18 mouse cellular contexts compared by ENCODE assay signal in the genomic region with DNA sequence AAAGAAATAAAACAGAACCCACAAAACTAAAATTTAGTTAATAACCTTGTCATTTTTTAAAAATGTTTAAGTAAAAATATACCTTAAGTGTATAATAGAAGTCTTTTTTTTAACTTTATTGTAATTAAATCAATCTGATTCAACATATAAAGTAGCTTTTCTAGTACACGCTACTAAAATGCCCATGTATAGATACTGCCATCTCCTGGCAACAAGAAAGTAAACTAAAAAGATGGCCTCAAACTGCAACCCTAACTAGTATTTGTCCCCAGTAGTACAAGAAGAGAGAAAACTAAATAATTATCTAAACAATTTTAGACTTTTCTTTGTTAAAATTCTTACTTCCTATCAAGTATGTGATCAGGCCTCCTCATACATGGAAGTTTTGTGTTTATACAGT. TPM values are rescaled to one million over a fixed set of nuclear protein-coding genes. Genes with fewer than 3 reads are reported as not detected.
DNase-seq lines count a peak whose midpoint lies in the region; ATAC-seq and TF ChIP-seq lines count a peak whose summit lies in the region.
"Had no signal": no experiment of that assay in that cellular context is flagged by ENCODE, and none has a peak within 500 bp of the region (broad histone marks: within the 10 kb centered on the region; RNA-seq: fewer than 3 reads in every experiment).

No protein-coding gene starts in this region.

- no peak overlapping the region for H3K4me2 ChIP-seq in hindbrain, embryonic 14.5 days (replicated peaks)
- H3K4me2 ChIP-seq in hindbrain, embryonic 16.5 days (ENCODE audit: low read length), result no peak overlapping the region
- no peak overlapping the region for H3K4me2 ChIP-seq in midbrain, embryonic 14.5 days (ENCODE audit: low read length)
- no peak overlapping the region for H3K4me2 ChIP-seq in midbrain, embryonic 13.5 days (replicated peaks)
- H3K4me2 ChIP-seq in kidney, embryonic 14.5 days (replicated peaks; ENCODE audit: low read depth, low read length), result no peak overlapping the region
- H3K4me2 ChIP-seq: embryonic facial prominence, embryonic 13.5 days; forebrain, embryonic 15.5 days; heart, embryonic 12.5 days; hindbrain, embryonic 13.5 days; kidney, embryonic 15.5 days; liver, embryonic 13.5 days had no signal

- no peak overlapping the region for H3K27ac ChIP-seq in hindbrain, embryonic 14.5 days
- H3K27ac ChIP-seq in hindbrain, embryonic 16.5 days (ENCODE audit: low read depth, low read length), result no peak overlapping the region
- no peak overlapping the region for H3K27ac ChIP-seq in midbrain, embryonic 14.5 days (replicated peaks; ENCODE audit: low read depth, low read length)
- H3K27ac ChIP-seq in midbrain, embryonic 13.5 days, result no peak overlapping the region
- no peak overlapping the region for H3K27ac ChIP-seq in kidney, embryonic 14.5 days (ENCODE audit: low read depth, low read length)
- H3K27ac ChIP-seq: embryonic facial prominence, embryonic 13.5 days; forebrain, embryonic 15.5 days; hindbrain, embryonic 13.5 days; kidney, embryonic 15.5 days; liver, embryonic 13.5 days; macrophage had no signal

- no peaks in the 10 kb centered on the region for H3K9me3 ChIP-seq in hindbrain, embryonic 14.5 days (ENCODE audit: control insufficient read depth, low read length)
- H3K9me3 ChIP-seq in hindbrain, embryonic 16.5 days (ENCODE audit: control insufficient read depth, low read length), result no peaks in the 10 kb centered on the region
- no peaks in the 10 kb centered on the region for H3K9me3 ChIP-seq in midbrain, embryonic 14.5 days (ENCODE audit: control insufficient read depth, low read length)
- H3K9me3 ChIP-seq in midbrain, embryonic 13.5 days, result no peaks in the 10 kb centered on the region
- no peaks in the 10 kb centered on the region for H3K9me3 ChIP-seq in kidney, embryonic 14.5 days (ENCODE audit: control insufficient read depth, low read length)
- H3K9me3 ChIP-seq: embryonic facial prominence, embryonic 13.5 days; forebrain, embryonic 15.5 days; heart, embryonic 12.5 days; hindbrain, embryonic 13.5 days; kidney, embryonic 15.5 days; liver, embryonic 13.5 days had no signal

- DNase-seq in hindbrain, embryonic 14.5 days (ENCODE audit: low spot score), result peak; percentile 44
- peak; percentile 53 for DNase-seq in midbrain, embryonic 14.5 days
- peak; percentile 51 for DNase-seq in brain, embryonic 14.5 days (ENCODE audit: low read depth)
- no peak for DNase-seq in heart, postnatal 25 days (ENCODE audit: low spot score)
- DNase-seq: adrenal gland, postnatal 10 days; cerebellum, postnatal 25 days; liver, embryonic 13.5 days; thymus, adult 18-20 months had no signal

- intact Hi-C loops in heart, postnatal 25 days (cut with DNase I), result loop anchor here (2.0 kb wide), 1 partner anchor 45 kb away; no protein-coding TSS in a partner anchor

- H3K9ac ChIP-seq in hindbrain, embryonic 14.5 days, result no peak overlapping the region
- H3K9ac ChIP-seq in hindbrain, embryonic 16.5 days (ENCODE audit: low read depth, low read length), result no peak overlapping the region
- no peak overlapping the region for H3K9ac ChIP-seq in midbrain, embryonic 14.5 days (replicated peaks; ENCODE audit: low read length)
- no peak overlapping the region for H3K9ac ChIP-seq in midbrain, embryonic 13.5 days (replicated peaks)
- H3K9ac ChIP-seq in kidney, embryonic 14.5 days (ENCODE audit: low read depth, low read length), result no peak overlapping the region
- H3K9ac ChIP-seq: embryonic facial prominence, embryonic 13.5 days; forebrain, embryonic 15.5 days; hindbrain, embryonic 13.5 days; kidney, embryonic 15.5 days; liver, embryonic 13.5 days had no signal

- TF ChIP-seq CTCF in brain, embryonic 14.5 days (IDR thresholded peaks at IDR 0.05; ENCODE audit: borderline replicate concordance, extremely low read depth, insufficient read depth, insufficient read length), result no peak

- ATAC-seq in hindbrain, embryonic 14.5 days (ENCODE audit: low FRiP score), result no peak
- ATAC-seq in hindbrain, embryonic 16.5 days, result no peak
- no peak for ATAC-seq in midbrain, embryonic 14.5 days (ENCODE audit: low FRiP score, low TSS enrichment)
- ATAC-seq in midbrain, embryonic 13.5 days, result no peak
- ATAC-seq in kidney, embryonic 14.5 days (ENCODE audit: low FRiP score, low TSS enrichment), result no peak
- ATAC-seq: forebrain, embryonic 15.5 days had no signal

- H3K27me3 ChIP-seq in hindbrain, embryonic 14.5 days (ENCODE audit: control insufficient read depth, insufficient read depth, low read length), result no peaks in the 10 kb centered on the region
- H3K27me3 ChIP-seq in hindbrain, embryonic 16.5 days (replicated peaks; ENCODE audit: control insufficient read depth, insufficient read depth, low read length), result no peaks in the 10 kb centered on the region
- H3K27me3 ChIP-seq in midbrain, embryonic 14.5 days (ENCODE audit: control insufficient read depth, insufficient read depth, low read length), result no peaks in the 10 kb centered on the region
- H3K27me3 ChIP-seq in midbrain, embryonic 13.5 days, result no peaks in the 10 kb centered on the region
- no peaks in the 10 kb centered on the region for H3K27me3 ChIP-seq in kidney, embryonic 14.5 days (ENCODE audit: control insufficient read depth, insufficient read depth, low read length)
- H3K27me3 ChIP-seq: embryonic facial prominence, embryonic 13.5 days; forebrain, embryonic 15.5 days; heart, embryonic 12.5 days; hindbrain, embryonic 13.5 days; kidney, embryonic 15.5 days; liver, embryonic 13.5 days had no signal

- no peak overlapping the region for H3K4me3 ChIP-seq in hindbrain, embryonic 14.5 days (replicated peaks; ENCODE audit: low read length)
- no peak overlapping the region for H3K4me3 ChIP-seq in hindbrain, embryonic 16.5 days (ENCODE audit: low read length)
- no peak overlapping the region for H3K4me3 ChIP-seq in midbrain, embryonic 14.5 days (replicated peaks; ENCODE audit: low read depth, low read length)
- no peak overlapping the region for H3K4me3 ChIP-seq in midbrain, embryonic 13.5 days (replicated peaks)
- no peak overlapping the region for H3K4me3 ChIP-seq in kidney, embryonic 14.5 days (ENCODE audit: low read length)
- H3K4me3 ChIP-seq: embryonic facial prominence, embryonic 13.5 days; forebrain, embryonic 15.5 days; heart, embryonic 12.5 days; hindbrain, embryonic 13.5 days; kidney, embryonic 15.5 days; liver, embryonic 13.5 days had no signal

- TF ChIP-seq POLR2A in brain, embryonic 14.5 days (IDR thresholded peaks at IDR 0.05; ENCODE audit: borderline replicate concordance, extremely low read depth, insufficient read depth, insufficient read length, poor library complexity, severe bottlenecking), result no peak

- H3K36me3 ChIP-seq in hindbrain, embryonic 14.5 days (replicated peaks; ENCODE audit: control insufficient read depth, insufficient read depth), result peaks cover 72% of the 10 kb centered on the region
- H3K36me3 ChIP-seq in hindbrain, embryonic 16.5 days (ENCODE audit: control insufficient read depth, insufficient read depth, low read length), result peaks cover 14% of the 10 kb centered on the region
- peaks cover 49% of the 10 kb centered on the region for H3K36me3 ChIP-seq in midbrain, embryonic 14.5 days (ENCODE audit: control insufficient read depth, insufficient read depth, low read length)
- H3K36me3 ChIP-seq in midbrain, embryonic 13.5 days, result peaks cover 38% of the 10 kb centered on the region
- H3K36me3 ChIP-seq in kidney, embryonic 14.5 days (ENCODE audit: control insufficient read depth, insufficient read depth, low read length), result peaks cover 62% of the 10 kb centered on the region

- H3K4me1 ChIP-seq in hindbrain, embryonic 14.5 days (replicated peaks; ENCODE audit: control insufficient read depth, insufficient read depth, low read length), result no peaks in the 10 kb centered on the region
- no peaks in the 10 kb centered on the region for H3K4me1 ChIP-seq in hindbrain, embryonic 16.5 days (ENCODE audit: control insufficient read depth, insufficient read depth, low read depth, low read length)
- no peaks in the 10 kb centered on the region for H3K4me1 ChIP-seq in midbrain, embryonic 14.5 days (ENCODE audit: control insufficient read depth, insufficient read depth, low read length)
- H3K4me1 ChIP-seq in midbrain, embryonic 13.5 days (replicated peaks), result no peaks in the 10 kb centered on the region
- peaks cover 5% of the 10 kb centered on the region; the same call in 1 of the 2 replicates for H3K4me1 ChIP-seq in kidney, embryonic 14.5 days (ENCODE audit: control insufficient read depth, insufficient read depth, low read length)
- H3K4me1 ChIP-seq: embryonic facial prominence, embryonic 13.5 days; forebrain, embryonic 15.5 days; heart, embryonic 12.5 days; hindbrain, embryonic 13.5 days had no signal

- WGBS in hindbrain, embryonic 14.5 days, result 41% methylated on average over 1 of the region's 1 CpGs
- WGBS in hindbrain, embryonic 16.5 days, result 38% methylated on average over 1 of the region's 1 CpGs
- whole genome bisulfite sequencing in midbrain, embryonic 14.5 days, result 52% methylated on average over 1 of the region's 1 CpGs
- WGBS in midbrain, embryonic 13.5 days, result 39% methylated on average over 1 of the region's 1 CpGs
- WGBS in kidney, embryonic 14.5 days, result 61% methylated on average over 1 of the region's 1 CpGs

RNA-seq across cellular contexts. Expression of a gene that starts 10.0 kb away (rescaled TPM):
- polyA plus RNA-seq in hindbrain, embryonic 14.5 days (2014; fragmentation: Nextera tagmentation; extraction: Ambion mirVana), result 17.3 and 19.3 TPM in 2 replicates
- polyA plus RNA-seq in hindbrain, embryonic 16.5 days (2015; fragmentation: Nextera tagmentation; extraction: Ambion mirVana), result 19.1 and 21.6 TPM in 2 replicates
- polyA plus RNA-seq in midbrain, embryonic 14.5 days (2014; fragmentation: Nextera tagmentation; extraction: Ambion mirVana), result 18.2 and 23.7 TPM in 2 replicates
- polyA plus RNA-seq in midbrain, embryonic 13.5 days (2015; fragmentation: Nextera tagmentation; extraction: Ambion mirVana), result 19.9 and 21.3 TPM in 2 replicates
- 38.3 and 42.0 TPM in 2 replicates for polyA plus RNA-seq in brain, embryonic 14.5 days (2012; rRNA removed)
- polyA plus RNA-seq in kidney, embryonic 14.5 days (2014; fragmentation: Nextera tagmentation; extraction: Ambion mirVana), result 17.3 and 28.9 TPM in 2 replicates
- 10 to 100 TPM; 12.9 to 14.1 TPM for total RNA-seq in heart, postnatal 25 days (2021)

RNA-seq across cellular contexts. Expression of a gene that starts 10.0 kb away (rescaled TPM):
- 111 and 118 TPM in 2 replicates for polyA plus RNA-seq in hindbrain, embryonic 14.5 days (2014; fragmentation: Nextera tagmentation; extraction: Ambion mirVana)
- polyA plus RNA-seq in hindbrain, embryonic 16.5 days (2015; fragmentation: Nextera tagmentation; extraction: Ambion mirVana), result 108 and 112 TPM in 2 replicates
- 116 and 122 TPM in 2 replicates for polyA plus RNA-seq in midbrain, embryonic 14.5 days (2014; fragmentation: Nextera tagmentation; extraction: Ambion mirVana)
- 102 and 115 TPM in 2 replicates for polyA plus RNA-seq in midbrain, embryonic 13.5 days (2015; fragmentation: Nextera tagmentation; extraction: Ambion mirVana)
- polyA plus RNA-seq in brain, embryonic 14.5 days (2012; rRNA removed), result 54.5 and 68.4 TPM in 2 replicates
- polyA plus RNA-seq in kidney, embryonic 14.5 days (2014; fragmentation: Nextera tagmentation; extraction: Ambion mirVana), result 68.4 and 92.6 TPM in 2 replicates
- 10 to 100 TPM; 26.9 to 30.0 TPM for total RNA-seq in heart, postnatal 25 days (2021)

RNA-seq across cellular contexts. Expression of a gene that starts 42.8 kb away (rescaled TPM):
- polyA plus RNA-seq in hindbrain, embryonic 14.5 days (2014; fragmentation: Nextera tagmentation; extraction: Ambion mirVana), result 14.5 and 15.4 TPM in 2 replicates
- polyA plus RNA-seq in hindbrain, embryonic 16.5 days (2015; fragmentation: Nextera tagmentation; extraction: Ambion mirVana), result 10.7 and 11.6 TPM in 2 replicates
- 5.6 and 8.0 TPM in 2 replicates for polyA plus RNA-seq in midbrain, embryonic 14.5 days (2014; fragmentation: Nextera tagmentation; extraction: Ambion mirVana)
- polyA plus RNA-seq in midbrain, embryonic 13.5 days (2015; fragmentation: Nextera tagmentation; extraction: Ambion mirVana), result 1.9 and 2.0 TPM in 2 replicates
- polyA plus RNA-seq in brain, embryonic 14.5 days (2012; rRNA removed), result 4.4 and 7.4 TPM in 2 replicates
- 4.3 and 5.7 TPM in 2 replicates for polyA plus RNA-seq in kidney, embryonic 14.5 days (2014; fragmentation: Nextera tagmentation; extraction: Ambion mirVana)
- 100 to 1,000 TPM; 325 TPM for total RNA-seq in heart, postnatal 25 days (2021)
- polyA plus RNA-seq: macrophage had no signal

RNA-seq across cellular contexts. Expression of a gene that starts 57.7 kb away (rescaled TPM):
- polyA plus RNA-seq in hindbrain, embryonic 14.5 days (2014; fragmentation: Nextera tagmentation; extraction: Ambion mirVana), result 56.2 and 68.7 TPM in 2 replicates
- polyA plus RNA-seq in hindbrain, embryonic 16.5 days (2015; fragmentation: Nextera tagmentation; extraction: Ambion mirVana), result 168 and 199 TPM in 2 replicates
- polyA plus RNA-seq in midbrain, embryonic 14.5 days (2014; fragmentation: Nextera tagmentation; extraction: Ambion mirVana), result 26.4 and 31.7 TPM in 2 replicates
- 17.1 and 17.9 TPM in 2 replicates for polyA plus RNA-seq in midbrain, embryonic 13.5 days (2015; fragmentation: Nextera tagmentation; extraction: Ambion mirVana)
- polyA plus RNA-seq in brain, embryonic 14.5 days (2012; rRNA removed), result 50.3 and 57.2 TPM in 2 replicates
- polyA plus RNA-seq in kidney, embryonic 14.5 days (2014; fragmentation: Nextera tagmentation; extraction: Ambion mirVana), result 0.83 TPM in 2 replicates
- not detected for total RNA-seq in heart, postnatal 25 days (2021)
- total RNA-seq: gastrocnemius, adult 8-10 months had no signal
- polyA plus RNA-seq: macrophage had no signal
